Mouse (Mus musculus) T-helper 1 cell (primary cell): Measurements from ENCODE around the gene Snap23.

Experiments used
- in situ Hi-C: fragments of 300-600 bp; cut with MboI, MseI; formaldehyde crosslinking; loops from one replicate; pipeline ENCODE4 v1.15.1; 2025; ENCODE audit warnings: high pct_unique_total_duplicates

Gene Snap23

GRCm38 (mm10) chr2:120578286-120578685 lies 10.8 kb downstream of the Snap23 start:
- in situ Hi-C loops, result no loop called here

DNA sequence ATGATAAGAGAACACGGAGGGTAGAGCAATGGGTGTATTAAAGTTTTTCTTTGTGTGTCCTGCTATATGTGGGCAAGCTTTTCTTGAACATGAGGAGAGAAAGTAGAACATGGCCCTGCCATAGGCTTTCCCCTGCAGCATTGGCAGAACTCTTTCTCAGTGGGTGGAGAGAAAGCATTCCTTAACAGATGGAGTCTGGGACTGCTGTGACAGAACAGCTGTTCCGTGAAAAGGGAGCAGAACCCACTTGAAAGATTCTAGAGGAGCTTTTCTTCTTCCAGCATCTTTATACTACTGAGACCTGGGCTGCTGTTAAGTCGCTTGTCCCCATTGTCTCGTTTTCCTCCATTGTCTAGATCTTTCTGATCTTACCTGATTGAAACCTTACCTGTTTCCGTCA lies 22.3 kb downstream of the Snap23 start:
- in situ Hi-C loops, result no loop called here

GRCm38 (mm10) chr2:120592227-120592626 lies 24.8 kb downstream of the Snap23 start:
- in situ Hi-C loops, result no loop called here

DNA sequence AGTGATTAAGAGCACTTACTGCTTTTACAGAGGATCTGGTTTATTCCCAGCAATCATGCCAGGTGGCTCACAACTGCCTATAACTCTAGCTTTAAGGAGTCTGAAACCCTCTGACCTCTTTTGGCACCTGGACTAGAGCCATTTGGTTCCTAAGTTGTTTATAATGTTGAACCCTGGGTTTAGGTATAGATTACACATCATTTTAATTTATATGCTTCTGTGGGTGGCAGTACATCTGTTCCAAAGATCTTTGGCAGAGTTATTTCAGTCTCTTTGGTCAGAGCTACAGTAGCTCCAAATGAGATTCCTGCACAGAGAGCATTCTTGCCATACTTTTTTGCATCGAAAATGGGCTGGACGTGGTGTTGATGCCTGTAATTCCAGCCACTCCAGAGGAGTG lies 30.3 kb downstream of the Snap23 start:
- in situ Hi-C loops, result no loop called here

DNA sequence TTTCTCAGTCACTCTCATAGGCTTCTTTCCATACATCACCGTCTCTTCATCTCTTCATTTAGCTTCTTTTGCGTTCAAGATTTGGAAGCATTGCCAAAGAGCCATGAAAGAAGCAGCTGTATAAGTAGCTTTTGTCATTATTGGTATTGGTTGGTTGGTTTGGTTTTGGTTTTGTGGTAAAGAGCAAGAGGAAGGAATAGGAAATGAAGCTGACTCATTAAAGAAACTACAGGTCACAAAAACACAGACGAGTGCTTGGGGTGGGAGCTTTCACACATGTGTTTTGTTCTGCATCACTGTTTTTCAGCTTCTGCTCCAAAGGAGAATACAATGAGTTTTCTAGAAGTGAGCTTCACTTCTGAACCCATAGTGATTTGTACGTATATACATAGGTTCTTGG lies 32.0 kb downstream of the Snap23 start:
- in situ Hi-C loops, result no loop called here

DNA sequence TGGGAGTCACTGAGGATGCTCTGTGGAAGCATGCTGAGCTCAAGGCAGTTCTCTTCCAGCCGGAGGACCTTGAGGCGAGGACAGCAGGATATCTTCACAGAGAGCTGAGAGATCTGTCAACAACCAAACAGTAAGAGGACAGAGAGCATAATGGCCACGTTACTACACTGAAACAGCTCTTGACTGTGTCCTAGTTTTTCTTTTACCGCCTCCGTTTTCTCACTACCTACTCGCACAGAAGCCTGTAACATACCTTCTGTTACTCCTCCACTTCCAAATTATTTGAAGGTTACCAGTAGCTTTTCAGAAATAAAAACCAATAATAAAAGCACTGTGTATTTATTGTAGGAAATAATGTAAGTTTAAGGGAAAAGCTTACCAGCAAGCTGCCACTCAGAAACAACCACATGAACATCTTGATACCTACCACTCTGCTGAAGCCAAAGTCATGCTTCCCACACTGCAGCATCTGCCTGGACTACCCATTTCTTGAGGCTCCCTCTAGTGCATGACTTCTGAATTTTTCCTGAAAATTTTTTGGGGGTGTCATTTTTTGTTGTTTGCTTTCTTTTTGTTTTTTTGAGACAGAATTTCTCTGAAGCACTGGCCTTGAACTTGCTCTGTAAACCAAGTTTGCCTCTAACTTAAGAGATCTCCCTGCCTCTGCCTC lies 38.7 kb downstream of the Snap23 start:
- in situ Hi-C loops, result no loop called here

GRCm38 (mm10) chr2:120608830-120609723 lies 41.6 kb downstream of the Snap23 start, which contains the start of the genes Haus2 and Lrrc57:
Gene Haus2 (plus strand): TSS chr2:120609383.
Gene Lrrc57 (minus strand): TSS chr2:120609520.
- in situ Hi-C loops, result no loop called here

DNA sequence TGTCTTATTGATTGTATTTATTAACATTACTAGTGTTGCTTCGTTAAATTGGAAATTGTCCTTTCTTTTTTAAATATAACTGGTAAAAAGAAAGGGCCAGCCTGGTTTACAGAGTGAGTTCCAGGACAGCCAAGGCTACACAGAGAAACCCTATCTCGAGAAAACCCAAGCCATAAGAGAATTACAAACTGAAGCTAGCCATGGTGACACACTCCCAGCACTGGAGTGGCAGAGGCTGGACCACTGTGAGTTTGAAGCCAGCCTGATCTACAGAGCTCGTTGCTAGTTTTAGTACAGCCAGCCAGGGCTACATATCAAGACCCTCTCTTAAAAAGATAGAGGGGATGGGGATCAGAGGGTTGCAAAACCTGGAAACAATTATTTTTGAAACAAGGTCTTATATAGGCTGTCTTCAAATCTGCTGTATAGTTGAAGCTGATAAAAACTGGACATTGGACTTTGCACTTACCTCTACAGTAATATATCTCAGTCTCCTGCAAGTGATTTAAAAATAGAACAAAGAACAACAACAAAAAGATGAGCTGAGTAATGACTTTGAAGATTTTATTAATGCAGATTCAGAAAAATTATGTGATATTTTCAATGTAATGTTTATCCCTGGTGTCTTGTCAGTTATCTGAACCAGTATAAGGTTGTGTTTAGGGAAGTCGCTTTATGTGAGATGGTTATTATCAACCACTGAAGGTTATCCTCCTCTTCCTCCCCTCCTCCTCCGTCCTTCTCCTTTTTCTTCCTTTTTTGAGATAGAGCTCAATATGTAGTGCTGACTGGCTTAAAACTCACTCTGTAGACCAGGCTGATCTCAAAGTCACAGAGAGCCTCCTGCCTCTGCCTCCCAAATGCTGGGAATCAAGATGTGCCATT lies 49.0 kb downstream of the Snap23 start:
- in situ Hi-C loops, result no loop called here

GRCm38 (mm10) chr2:120619538-120619937 lies 52.1 kb downstream of the Snap23 start:
- in situ Hi-C loops, result no loop called here

- in situ Hi-C loops, result no loop called here
Observed at GRCm38 (mm10) chr2:120622920-120623319, 55.4 kb downstream of the Snap23 start.

DNA sequence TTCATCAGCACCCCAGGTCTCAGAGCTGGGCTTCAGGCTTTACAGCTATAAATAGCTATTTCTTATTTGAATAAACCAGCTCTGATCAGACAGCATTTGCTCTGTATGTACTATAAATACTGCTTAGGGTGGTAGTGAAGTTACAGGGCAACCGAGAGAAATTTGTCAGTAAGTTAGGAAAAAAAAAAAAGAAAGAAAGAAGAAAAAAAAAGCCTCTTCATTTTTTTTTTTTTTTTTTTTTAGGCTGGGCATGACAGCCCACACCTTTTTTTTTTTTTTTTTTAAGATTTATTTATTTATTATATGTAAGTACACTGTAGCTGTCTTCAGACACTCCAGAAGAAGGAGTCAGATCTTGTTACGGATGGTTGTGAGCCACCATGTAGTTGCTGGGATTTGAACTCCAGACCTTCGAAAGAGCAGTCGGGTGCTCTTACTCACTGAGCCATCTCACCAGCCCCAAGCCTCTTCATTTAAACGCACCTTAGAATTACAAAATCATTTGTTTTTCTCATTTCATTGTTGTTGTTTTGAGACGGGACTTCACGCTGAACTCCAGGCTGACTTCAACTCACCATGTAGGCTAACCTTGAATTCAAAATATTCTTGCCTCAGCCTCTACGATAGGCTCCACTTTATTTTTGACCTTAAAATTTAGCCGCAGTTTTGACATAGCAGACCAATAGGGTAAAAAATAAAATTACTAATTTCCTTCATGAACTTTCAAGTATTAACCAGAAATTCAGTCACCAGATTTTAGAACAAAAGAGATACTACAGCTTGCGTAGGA lies 60.8 kb downstream of the Snap23 start:
- in situ Hi-C loops, result no loop called here

DNA sequence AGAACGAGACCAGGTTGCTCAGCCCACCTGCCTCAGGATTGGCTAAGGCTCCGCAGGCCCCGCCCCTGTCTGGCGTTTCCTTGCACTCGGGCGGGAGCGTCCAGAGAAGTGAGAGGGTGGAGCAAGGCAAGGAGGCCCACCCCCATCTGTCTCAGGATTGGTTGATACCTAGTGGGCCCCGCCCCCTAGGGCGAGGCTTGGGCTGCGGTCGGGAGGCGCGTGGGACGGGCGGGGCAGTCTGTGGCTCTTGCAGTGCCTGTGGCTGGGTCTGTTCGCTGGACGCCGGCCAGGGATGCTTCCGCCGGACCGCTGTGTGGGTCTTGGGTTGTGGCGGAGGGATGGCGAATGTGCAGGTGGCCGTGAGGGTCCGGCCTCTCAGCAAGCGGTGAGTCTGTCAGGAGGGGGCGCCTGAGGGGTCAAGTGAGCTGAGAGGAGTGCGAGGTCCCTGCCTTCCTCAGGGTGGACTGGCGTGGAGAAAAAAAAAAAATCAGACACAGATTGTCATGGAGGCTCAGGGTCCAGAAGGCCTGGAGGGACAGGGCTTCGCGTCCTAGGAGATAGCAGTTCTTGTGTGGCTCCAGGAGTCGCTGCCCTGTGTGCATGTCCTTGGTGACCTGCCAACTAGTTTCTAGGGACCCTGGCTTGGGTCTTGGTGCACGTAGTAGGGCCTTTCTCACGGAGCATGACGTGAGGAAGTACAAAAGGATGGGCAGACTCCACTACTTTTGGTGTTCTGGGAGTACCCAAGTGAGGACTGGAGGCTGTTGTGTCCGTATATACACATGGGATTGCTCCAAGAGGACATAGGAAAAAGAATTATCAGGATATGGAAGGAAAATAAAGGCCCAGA lies 61.6 kb downstream of the Snap23 start, which contains the start of gene Stard9:
Gene Stard9, plus strand, starts transcription at position 236 of the 850 bp plus-strand sequence.
- in situ Hi-C loops, result no loop called here

DNA sequence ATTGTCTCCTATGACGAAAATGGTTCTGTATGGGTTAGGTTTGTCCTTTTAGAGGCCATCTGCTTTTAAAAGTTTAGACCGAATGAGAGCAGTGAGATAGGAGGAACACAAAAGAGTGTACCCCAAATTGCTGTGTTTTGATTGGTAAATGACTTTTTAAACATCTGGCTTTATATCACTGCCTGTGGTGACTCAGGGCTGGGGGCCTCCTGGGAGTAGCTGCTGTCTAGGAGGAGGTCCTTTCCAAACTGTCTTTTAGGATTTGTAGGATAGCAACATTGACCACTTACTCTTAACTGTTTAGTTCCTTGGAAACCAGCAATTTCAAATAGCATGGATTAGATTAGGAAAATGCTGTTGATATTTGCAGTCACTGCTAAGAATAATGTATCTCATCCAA lies 62.8 kb downstream of the Snap23 start:
- in situ Hi-C loops, result no loop called here

DNA sequence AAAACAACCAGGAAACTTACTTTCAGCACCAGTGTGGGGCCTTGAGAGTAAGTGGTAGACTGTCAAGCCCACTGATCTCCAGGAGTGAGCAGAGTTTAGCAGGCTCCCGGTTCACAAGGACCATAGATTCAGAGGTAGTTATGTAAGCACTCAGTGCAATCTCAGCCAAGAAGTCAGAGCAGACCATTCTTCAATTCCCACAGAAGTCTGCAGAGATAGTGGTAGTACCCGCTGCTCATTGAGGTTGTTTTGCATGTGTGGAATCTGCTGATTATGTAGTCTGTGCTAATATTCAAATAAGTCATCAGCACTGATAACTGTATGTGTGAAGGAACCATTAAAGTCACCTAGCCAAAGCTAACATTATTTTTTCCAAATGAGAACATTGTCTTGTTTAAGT lies 63.2 kb downstream of the Snap23 start:
- in situ Hi-C loops, result no loop called here

DNA sequence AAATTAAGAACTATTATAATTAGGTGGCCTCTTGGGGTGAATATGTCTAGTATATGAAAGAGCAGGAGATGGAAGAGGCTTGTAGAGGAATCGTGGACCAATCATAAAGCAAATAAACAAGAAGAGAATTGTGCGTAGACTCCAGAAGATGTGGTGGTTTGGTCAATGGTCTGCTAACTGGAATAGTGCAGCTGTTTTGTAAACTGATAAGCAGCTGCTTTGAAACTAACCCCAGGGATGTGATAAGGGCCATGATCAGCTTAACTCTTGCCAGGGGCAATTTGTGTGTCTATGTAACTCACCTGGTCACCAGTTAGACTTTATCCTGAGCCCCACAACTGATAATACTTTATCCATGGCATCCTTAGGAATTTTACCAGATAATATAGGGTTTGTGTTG lies 64.0 kb downstream of the Snap23 start:
- in situ Hi-C loops, result no loop called here

- in situ Hi-C loops, result no loop called here
Observed at GRCm38 (mm10) chr2:120631957-120632356, 64.5 kb downstream of the Snap23 start.

DNA sequence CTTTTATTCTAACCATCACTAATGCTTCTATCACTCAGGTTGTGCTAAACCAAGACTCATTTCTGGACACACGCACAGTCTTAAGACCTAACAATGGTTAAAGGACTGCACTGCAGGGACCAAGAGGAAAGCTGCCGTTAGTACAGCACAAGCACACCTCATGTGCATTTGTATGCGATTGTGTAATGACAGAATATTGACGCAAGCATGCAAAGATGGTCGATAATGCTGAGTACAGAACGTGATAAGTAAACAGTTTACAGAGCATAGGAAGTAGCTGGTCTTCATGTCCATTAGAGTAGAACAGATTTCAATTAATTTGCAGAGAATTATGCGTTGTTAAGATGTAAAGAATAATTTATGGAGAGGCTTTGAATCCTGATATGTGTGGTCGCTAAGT lies 73.4 kb downstream of the Snap23 start:
- in situ Hi-C loops, result no loop called here

GRCm38 (mm10) chr2:120643836-120644235 lies 76.4 kb downstream of the Snap23 start:
- in situ Hi-C loops, result no loop called here

DNA sequence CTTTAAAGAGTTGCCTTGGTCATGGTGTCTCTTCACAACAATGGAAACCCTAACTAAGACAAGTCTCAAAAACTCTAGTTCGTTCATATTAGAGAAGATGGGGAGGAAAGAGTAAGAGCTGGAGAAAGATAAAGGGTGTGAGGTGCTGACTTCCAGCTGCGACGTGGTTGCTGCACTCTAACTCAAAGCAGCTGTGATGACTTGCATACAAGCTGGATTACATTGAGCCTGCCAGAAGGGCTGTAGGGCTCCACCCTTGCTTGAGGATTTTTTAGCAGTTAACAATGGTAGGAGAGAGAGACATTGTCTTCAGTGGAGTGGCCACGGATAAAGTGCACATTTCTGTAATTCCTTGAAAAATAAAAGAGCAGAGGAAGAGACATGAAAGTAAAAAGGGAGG lies 79.3 kb downstream of the Snap23 start:
- in situ Hi-C loops, result no loop called here
